Mouse (Mus musculus): ENCODE measurements at regions not wholly inside any gene's neighbourhood (a gene's known extent, or its start where the extent isn't known, plus 50 kb on each side); places are given as distances from the start of the nearest gene placed in this dataset.
A peak's percentile ranks its signal among the peaks of the same experiment; 100 is the strongest.

DNA sequence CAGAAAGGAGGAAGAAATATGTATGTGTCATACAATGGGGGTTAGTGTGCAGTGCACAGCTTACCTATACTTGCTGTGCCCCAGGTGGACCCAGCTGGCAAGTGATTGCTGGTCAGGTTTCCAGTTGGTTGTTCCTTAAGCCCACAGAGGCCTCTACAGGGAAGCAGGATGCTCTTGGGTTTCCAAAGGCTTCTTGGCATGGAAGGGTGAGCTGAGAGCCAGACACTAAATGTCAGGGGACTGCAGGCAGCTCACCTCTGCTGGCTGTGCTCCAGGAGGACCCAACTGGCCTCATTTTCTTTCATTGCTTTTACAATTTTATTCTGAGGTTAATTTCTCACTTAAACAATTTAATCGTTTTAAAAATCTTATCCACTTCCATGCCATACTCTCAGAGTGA, 108.1 kb downstream of the Gm10184 start:
- no peak for DNase-seq (ENCODE audit: low spot score in 2 of 2)

DNA sequence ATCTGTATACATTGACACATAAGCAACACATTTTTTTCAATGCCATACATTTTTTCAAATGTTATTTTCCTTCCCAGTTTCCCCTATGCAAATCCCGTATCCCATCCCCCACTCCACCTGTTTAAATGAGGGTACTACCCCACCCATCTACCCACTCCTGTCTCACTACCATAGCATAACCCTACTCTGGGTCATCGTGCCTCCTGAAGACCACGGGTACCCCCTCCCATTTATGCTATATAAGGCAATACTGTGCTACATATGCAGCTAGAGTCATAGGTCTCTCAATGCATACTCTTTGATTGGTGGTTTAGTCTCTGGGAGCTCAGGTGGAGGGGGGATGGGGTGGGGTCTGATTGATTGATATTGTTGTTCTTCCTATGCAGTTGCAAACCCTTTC, 132.7 kb downstream of the Gm10184 start:
- no peak for DNase-seq (ENCODE audit: low spot score in 2 of 2)

DNA sequence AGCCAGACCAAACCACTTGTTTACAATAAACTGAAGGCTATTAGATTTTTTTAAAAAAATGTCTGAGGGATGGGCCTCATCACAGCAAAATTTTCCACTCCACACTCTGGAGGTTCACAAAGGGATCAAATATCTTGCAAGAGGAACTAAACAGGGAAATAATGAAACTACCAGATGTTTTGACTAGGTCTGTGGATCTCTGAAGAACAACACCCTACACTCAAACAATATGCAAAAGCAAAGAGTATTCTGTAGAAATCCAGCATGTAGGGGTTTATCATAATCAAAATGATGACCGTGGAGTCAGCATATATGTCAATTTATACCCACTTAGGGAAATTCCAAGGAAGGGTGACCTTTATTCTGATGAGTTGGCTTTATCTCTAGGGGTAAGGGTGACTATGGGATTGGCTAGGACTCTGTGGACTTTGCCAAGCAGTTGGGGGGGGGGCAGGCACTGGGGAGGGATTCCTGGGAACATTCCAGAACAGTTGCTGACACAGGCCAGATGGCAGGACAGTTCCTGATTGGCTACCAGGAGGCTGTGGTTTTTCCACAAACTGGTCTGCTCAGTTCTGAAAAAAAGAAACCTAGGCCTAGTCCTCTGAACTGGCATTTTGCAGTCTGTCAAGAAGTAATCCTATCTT, 143.9 kb downstream of the Gm10184 start:
- no peak for DNase-seq (ENCODE audit: low spot score in 2 of 2)

DNA sequence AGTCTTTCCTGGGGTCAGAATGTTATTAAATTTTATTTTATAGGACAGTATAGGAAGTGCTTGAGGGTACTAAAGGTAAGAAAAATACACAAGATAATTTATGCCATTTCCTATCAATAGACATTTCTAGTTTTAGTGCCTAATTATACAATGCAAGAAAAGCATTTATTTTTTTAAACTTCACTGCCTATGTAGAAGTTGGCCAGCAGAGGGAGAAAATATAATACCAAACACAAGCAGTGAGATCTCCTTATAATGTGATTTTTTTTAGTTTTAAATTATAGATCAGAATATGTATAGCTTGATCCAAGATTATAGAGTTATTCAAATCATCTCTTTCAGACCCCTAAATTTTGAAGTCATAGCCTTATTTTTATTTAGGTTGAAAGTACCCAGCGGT, 172.8 kb downstream of the Gm10184 start:
- DNase-seq (ENCODE audit: low spot score in 2 of 2), result no peak

DNA sequence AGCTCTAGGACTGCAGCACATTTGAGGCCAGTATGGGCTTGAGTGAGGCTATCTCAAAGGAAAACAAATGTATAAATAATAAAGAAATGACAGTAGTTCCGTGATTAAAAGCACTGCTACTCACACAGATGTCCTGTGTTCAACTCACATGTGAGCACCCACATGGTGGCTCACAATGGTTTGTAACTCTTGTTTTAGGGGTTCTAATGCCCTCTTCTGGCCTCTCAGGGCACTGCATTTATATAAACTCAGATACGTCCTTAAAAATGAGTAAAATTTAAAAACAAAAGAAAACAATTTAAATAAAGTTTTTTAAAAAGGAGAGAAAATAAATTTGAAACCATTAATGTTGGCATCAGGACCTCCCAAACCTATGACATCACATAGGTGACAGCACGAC, 184.7 kb downstream of the Gm10184 start:
- DNase-seq (ENCODE audit: low spot score in 2 of 2), result no peak

DNA sequence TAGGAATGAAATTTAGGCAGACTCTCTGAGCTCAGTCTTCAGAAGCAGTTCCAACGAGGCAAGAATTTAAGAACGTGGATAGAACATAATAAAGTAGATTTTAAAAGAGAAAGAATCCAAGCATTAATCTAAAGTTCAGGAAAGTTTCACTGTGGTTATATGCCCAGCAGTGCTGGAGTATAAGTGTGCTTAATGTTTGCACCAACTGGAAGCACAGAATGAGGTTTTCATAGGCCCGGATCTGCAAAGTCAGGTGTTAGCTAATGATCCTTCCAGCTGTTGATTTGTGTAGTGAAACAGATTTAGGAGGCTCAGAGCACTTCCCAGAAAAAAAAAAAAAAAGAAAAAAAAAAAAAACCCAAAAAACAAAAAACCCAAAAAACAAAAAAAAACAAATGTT, 228.5 kb downstream of the Gm10184 start:
- no peak for DNase-seq (ENCODE audit: low spot score in 2 of 2)

DNA sequence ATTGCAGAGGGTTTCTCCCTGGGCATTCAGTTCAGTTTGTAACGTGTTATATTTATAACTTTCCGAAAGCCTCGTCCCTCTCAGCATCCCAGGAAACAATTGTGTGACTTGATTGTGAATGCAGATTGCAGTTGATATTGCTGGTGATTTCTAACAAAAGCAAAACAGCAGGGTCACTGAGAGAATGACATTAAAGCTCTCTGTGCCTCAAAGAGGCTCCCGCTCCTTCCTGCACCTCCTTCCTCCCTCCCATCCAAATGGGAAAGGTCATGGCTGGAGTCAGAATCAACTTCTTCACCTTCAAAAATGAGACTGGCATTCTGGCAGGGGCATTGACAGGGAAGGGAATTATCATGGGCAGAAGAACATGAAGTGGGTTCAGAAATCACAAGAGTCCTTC, 251.9 kb downstream of the Gm10184 start:
- DNase-seq (ENCODE audit: low spot score in 2 of 2), result no peak

DNA sequence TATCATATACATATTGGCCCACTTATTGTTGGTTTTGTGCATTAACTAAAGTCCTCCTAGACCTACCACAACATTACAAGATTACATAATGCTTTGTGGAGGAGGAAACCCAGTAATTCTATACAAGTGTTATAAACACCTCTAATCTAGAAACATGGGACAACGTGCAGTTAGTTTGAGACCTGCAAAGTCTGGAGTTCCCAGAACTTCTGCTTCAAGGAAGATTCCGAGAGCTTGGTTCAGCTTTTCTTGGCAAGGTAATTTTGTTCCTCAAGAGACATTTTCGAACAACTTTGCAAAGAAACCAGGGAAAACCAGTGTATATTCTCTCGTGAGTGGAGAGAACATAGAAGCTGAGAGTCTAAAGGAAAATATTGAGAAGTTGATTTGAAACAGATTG, 254.0 kb downstream of the Gm10184 start:
- DNase-seq (ENCODE audit: low spot score in 2 of 2), result no peak

DNA sequence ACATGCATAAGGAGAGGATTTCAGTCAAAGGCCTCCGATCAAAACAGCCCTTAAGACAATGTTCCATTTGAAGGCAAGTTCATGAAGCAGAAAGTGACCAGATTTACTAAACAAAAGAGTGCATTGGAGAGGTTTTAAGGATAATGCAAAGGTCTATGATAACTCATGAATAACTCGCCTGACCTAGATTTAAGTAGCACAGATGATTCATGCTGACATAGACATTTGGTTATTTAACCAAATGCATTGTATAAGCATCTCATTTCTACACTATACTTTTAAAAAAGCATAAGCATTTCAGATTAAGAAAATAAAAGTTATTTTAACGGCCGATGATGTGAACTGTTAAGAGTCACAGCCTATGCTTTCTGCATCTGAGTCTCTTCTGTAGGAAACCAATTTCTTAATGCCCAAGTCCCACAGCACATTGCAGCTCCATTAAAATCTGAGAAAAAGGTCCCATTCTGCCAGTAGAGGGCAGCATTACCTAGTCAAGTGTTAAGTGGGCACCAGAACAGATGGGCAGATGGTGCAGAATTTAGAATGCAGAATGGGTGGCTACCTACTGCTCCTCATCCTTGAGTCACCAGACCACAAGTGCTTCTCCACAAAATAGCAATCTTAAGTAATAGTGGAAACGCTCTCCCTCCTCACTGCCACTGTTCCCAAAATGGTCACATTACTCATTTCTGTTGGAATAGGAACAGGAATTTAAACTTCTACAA, 256.0 kb downstream of the Gm10184 start:
- peak in 1 of 2 experiments; percentile 4 for DNase-seq (ENCODE audit: low spot score in 2 of 2)

DNA sequence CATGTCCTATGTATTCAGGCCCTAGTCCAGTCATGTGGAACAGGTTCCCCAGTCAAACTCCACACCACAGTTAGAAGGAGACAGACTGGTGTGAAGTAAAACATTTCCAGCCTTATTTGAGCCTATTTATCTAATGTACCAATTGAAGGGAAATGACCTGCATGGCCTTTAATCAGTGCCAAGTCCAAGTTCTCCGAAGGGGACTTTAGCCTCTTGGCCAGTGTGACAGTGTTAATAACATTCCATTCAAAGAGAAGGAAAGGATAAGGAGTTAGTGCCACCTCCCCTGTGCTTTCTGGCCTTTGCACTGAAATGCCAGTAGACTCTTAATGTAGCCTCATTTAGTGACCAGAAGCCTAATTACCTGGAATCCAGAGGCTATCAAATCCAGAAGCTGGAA, 264.2 kb downstream of the Gm10184 start:
- DNase-seq (ENCODE audit: low spot score in 2 of 2), result no peak
